Mouse (Mus musculus): Measurements from ENCODE around the gene Cox17. TPM values are rescaled to one million over a fixed set of nuclear protein-coding genes. Genes with fewer than 3 reads are reported as not detected.

The Cox17 gene
- polyA plus RNA-seq (2017; shearing (Covaris generic)) = 201 TPM

DNA sequence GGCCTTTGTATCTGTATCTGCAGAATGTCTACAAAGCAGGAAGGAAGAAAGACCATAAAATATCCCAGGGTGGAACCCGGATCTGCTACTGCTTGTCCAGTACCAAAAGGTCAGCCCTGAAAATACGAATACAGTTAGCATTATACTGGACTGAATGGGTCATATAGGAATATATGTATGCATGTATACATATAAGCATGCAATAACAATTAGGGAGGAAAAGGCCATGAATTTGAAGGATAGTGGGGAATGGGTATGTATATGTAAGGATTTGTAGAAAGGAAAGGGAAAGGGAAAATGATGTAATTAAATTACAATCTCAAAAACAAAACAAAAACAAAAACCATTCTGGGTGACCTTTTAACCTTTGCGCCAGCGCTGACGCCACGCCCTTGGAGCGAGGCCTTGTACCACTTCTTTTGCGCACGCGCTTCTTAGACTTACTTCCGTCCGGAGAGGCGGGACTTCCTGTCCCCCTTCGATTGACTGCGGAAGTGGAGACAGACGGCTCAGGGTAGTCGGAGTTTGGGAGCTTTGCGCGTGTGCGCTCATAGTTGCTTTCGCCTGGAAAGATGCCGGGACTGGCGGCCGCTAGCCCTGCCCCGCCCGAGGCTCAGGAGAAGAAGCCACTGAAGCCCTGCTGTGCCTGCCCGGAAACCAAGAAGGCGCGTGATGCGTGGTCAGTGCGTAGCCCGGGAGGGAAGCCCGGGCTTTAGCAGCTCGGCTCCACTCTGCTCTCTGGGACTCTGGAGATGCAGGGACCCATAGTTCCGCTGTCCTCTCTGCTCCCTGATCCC, at the start of gene Cox17, which contains the start of gene Gm21987:
Gene Cox17 (plus strand): TSS at position 463 of the 797 bp plus-strand sequence.
Gene Gm21987 (plus strand): TSS at position 512 of the 797 bp plus-strand sequence.

DNA sequence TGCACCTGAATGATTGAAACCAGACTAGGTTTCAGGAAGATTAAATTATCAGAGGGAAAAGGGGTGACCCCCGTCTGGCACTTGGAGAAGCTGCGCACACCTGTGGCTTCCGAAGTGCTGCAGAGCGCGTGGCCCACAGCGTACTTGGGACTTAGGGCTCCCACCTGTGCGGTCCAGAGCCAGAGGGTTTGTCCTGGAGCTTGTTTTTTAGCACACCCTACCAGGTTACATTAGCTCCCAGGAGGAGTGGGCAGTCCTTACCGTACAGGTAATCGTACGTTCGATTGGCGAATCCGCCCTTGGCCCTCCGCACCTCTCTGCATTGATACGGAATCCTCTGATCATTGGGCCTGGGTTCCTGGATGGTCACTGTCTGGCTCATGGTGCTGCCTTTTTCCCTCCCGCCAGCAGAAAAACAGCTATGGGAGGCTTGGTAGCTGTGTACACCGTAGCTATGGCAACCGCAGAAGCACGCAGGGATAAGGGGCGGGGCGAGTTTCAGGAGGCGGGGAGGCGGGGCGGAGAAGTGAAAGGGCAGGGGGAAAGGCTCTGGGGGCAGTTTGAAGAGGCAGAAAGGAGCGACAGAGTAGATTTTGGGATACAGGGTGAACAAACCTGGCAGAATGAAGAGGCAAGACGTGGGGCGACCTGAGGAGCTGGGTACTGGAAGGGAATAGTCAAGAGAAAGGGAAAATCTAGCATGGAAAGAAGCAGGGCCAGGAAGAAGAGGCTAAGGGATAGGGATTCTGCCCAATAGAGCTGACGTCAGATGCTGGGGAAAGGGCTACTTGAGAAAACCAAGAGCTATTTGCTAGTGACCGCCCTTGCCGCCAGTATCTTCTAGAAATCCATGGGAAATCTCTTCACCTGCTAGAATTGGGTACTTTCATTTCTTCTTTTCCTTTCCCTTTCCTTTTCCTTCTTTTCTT, 5.1 kb upstream of the Cox17 start, which contains the start of gene Maats1:
Gene Maats1 (minus strand): TSS at position 748 of the 929 bp plus-strand sequence.

DNA sequence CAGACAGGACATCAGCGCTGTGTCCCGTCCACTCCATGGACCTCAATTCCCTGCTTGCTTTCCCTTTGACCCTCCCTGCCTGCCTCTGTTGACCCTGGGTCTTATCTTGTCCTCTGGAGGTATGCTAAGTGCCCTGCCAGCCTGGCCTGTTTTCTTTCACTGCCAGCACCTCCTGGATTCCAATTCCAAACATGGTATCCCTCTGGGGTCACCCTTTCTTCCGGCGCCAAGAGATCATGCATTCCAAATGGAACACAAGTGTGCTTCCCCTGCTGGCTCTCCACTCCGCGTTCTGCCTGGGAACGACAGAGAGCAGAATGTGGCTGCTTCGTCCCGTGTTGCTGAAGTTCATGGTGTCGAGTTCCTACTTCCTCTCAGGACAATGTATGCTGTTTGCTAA, 15.1 kb downstream of the Cox17 start, which contains the start of gene Popdc2:
Gene Popdc2 (plus strand): TSS at position 277 of the 400 bp plus-strand sequence.

Other genes starting within 250 kb of the Cox17 start
- gene Nr1i2, start 52.2 kb upstream of the Cox17 start, polyA plus RNA-seq (2017; shearing (Covaris generic)) = not detected
- not detected for gene Maats1, start 4.8 kb upstream of the Cox17 start, polyA plus RNA-seq (2017; shearing (Covaris generic))
- gene Gm21987, start within 50 bp of the Cox17 start, polyA plus RNA-seq (2017; shearing (Covaris generic)) = not detected
- gene Popdc2, start 15.2 kb downstream of the Cox17 start, polyA plus RNA-seq (2017; shearing (Covaris generic)) = 1.1 TPM
- not detected for gene Pla1a, start 86.2 kb downstream of the Cox17 start, polyA plus RNA-seq (2017; shearing (Covaris generic))
- 132 TPM for gene Adprh, start 105.7 kb downstream of the Cox17 start, polyA plus RNA-seq (2017; shearing (Covaris generic))
- gene Cd80, start 108.6 kb downstream of the Cox17 start, polyA plus RNA-seq (2017; shearing (Covaris generic)) = 3.9 TPM
- gene Timmdc1, start 175.7 kb downstream of the Cox17 start, polyA plus RNA-seq (2017; shearing (Covaris generic)) = 10.8 TPM
- 61.5 TPM for gene Poglut1, start 203.3 kb downstream of the Cox17 start, polyA plus RNA-seq (2017; shearing (Covaris generic))
- 53.7 TPM for gene Tmem39a, start 211.7 kb downstream of the Cox17 start, polyA plus RNA-seq (2017; shearing (Covaris generic))

Measured in inflammation-experienced regulatory T-cells, adult 16 weeks (primary cell).